Mouse (Mus musculus): ENCODE measurements around the gene Timm13. TPM values are rescaled to one million over a fixed set of nuclear protein-coding genes. Genes with fewer than 3 reads are reported as not detected.

The Timm13 gene
- polyA plus RNA-seq, 1 experiment: 192 TPM

- DNase-seq (ENCODE audit: extremely low spot score in 1 of 2, low spot score in 1 of 2): no peak
These were observed 32.7 kb upstream of the Timm13 start for GRCm38 (mm10) chr10:80933421-80933979.

GRCm38 (mm10) chr10:80932700-80933420 is 32.1 kb upstream of the Timm13 start:
- no peak for DNase-seq (ENCODE audit: extremely low spot score in 1 of 2, low spot score in 1 of 2)

- DNase-seq (ENCODE audit: extremely low spot score in 1 of 2, low spot score in 1 of 2): no peak
These were observed 31.4 kb upstream of the Timm13 start for GRCm38 (mm10) chr10:80932206-80932605.

GRCm38 (mm10) chr10:80931695-80932094 is 30.9 kb upstream of the Timm13 start:
- no peak for DNase-seq (ENCODE audit: extremely low spot score in 1 of 2, low spot score in 1 of 2)

- DNase-seq (ENCODE audit: extremely low spot score in 1 of 2, low spot score in 1 of 2): no peak
These were observed 30.4 kb upstream of the Timm13 start for GRCm38 (mm10) chr10:80931153-80931671.

GRCm38 (mm10) chr10:80930361-80931152 is 29.8 kb upstream of the Timm13 start:
- DNase-seq (ENCODE audit: extremely low spot score in 1 of 2, low spot score in 1 of 2): peak in 1 of 2 experiments; percentile 66

- peak; percentile 97 to 99 for DNase-seq (ENCODE audit: extremely low spot score in 1 of 2, low spot score in 1 of 2)
These were observed 28.8 kb upstream of the Timm13 start, which contains the start of gene Gadd45b for GRCm38 (mm10) chr10:80929299-80930226. Gadd45b (plus strand) TSS chr10:80930073.

GRCm38 (mm10) chr10:80928586-80929298 is 28.0 kb upstream of the Timm13 start:
- peak; percentile 76 to 97 for DNase-seq (ENCODE audit: extremely low spot score in 1 of 2, low spot score in 1 of 2)

- DNase-seq (ENCODE audit: extremely low spot score in 1 of 2, low spot score in 1 of 2): no peak
These were observed 24.7 kb upstream of the Timm13 start for GRCm38 (mm10) chr10:80925472-80925871.

- DNase-seq (ENCODE audit: extremely low spot score in 1 of 2, low spot score in 1 of 2): no peak
These were observed 21.2 kb upstream of the Timm13 start for GRCm38 (mm10) chr10:80921923-80922322.

- DNase-seq (ENCODE audit: extremely low spot score in 1 of 2, low spot score in 1 of 2): peak; percentile 67 to 89
These were observed 17.1 kb upstream of the Timm13 start, which contains the start of gene Lmnb2 for GRCm38 (mm10) chr10:80917779-80918434. Lmnb2 (minus strand) TSS chr10:80918245.

- no peak for DNase-seq (ENCODE audit: extremely low spot score in 1 of 2, low spot score in 1 of 2)
These were observed 16.6 kb upstream of the Timm13 start for GRCm38 (mm10) chr10:80917336-80917778.

GRCm38 (mm10) chr10:80915736-80916135 is 15.0 kb upstream of the Timm13 start:
- DNase-seq (ENCODE audit: extremely low spot score in 1 of 2, low spot score in 1 of 2): no peak

GRCm38 (mm10) chr10:80915260-80915659 is 14.5 kb upstream of the Timm13 start:
- no peak for DNase-seq (ENCODE audit: extremely low spot score in 1 of 2, low spot score in 1 of 2)

GRCm38 (mm10) chr10:80914253-80914656 is 13.5 kb upstream of the Timm13 start:
- DNase-seq (ENCODE audit: extremely low spot score in 1 of 2, low spot score in 1 of 2): no peak

- DNase-seq (ENCODE audit: extremely low spot score in 1 of 2, low spot score in 1 of 2): no peak
These were observed 12.7 kb upstream of the Timm13 start for GRCm38 (mm10) chr10:80913364-80914011.

- DNase-seq (ENCODE audit: extremely low spot score in 1 of 2, low spot score in 1 of 2): no peak
These were observed 11.1 kb upstream of the Timm13 start for GRCm38 (mm10) chr10:80911891-80912290.

GRCm38 (mm10) chr10:80911354-80911753 is 10.6 kb upstream of the Timm13 start:
- no peak for DNase-seq (ENCODE audit: extremely low spot score in 1 of 2, low spot score in 1 of 2)

All from frontal cortex, adult 2 months (tissue).